Mouse (Mus musculus) spleen, adult 2 months (tissue): Measurements from ENCODE around the gene Lhfp. TPM values are rescaled to one million over a fixed set of nuclear protein-coding genes. Genes with fewer than 3 reads are reported as not detected.

ENCODE experiments used
- DNase-seq, 2 experiments: peaks; one replicate each; pipeline versions ENCODE4 v3.0.0 to v3.0.0-alpha.2; 2012 to 2021; ENCODE audit warnings: low spot score in 2 of 2, low read depth in 1 of 2
- H3K27ac ChIP-seq: fragments of 200-500 bp; 2 replicates; pipeline ENCODE4 v1.5.1; 2012; ENCODE audit warnings: low read length, inconsistent platforms; ENCODE audit not compliant: insufficient read depth
- H3K27me3 ChIP-seq: fragments of 200-500 bp; 2 replicates; pipeline ENCODE4 v1.6.1; 2012; ENCODE audit warnings: mild to moderate bottlenecking, moderate library complexity, low read length, inconsistent platforms; ENCODE audit not compliant: control insufficient read depth, insufficient read depth
- H3K36me3 ChIP-seq: fragments of 200-500 bp; 2 replicates; pipeline ENCODE4 v1.6.1; 2012; ENCODE audit warnings: mild to moderate bottlenecking, low read length, inconsistent platforms; ENCODE audit not compliant: control insufficient read depth, insufficient read depth
- H3K4me1 ChIP-seq: fragments of 200-500 bp; 2 replicates; pipeline ENCODE4 v1.6.1; 2011; ENCODE audit warnings: inconsistent platforms; ENCODE audit not compliant: control insufficient read depth, insufficient read depth, insufficient read length
- H3K4me3 ChIP-seq: fragments of 200-500 bp; 2 replicates; pipeline ENCODE4 v1.5.1; 2011; ENCODE audit warnings: mild to moderate bottlenecking, inconsistent platforms; ENCODE audit not compliant: insufficient read depth, insufficient read length; ENCODE audit errors: extremely low read depth
- CTCF ChIP-seq: fragments of 200-500 bp; IDR thresholded peaks from 2 replicates; pipeline ENCODE4 v1.5.1; 2011; ENCODE audit warnings: mild to moderate bottlenecking, inconsistent platforms; ENCODE audit not compliant: insufficient read depth, insufficient read length, insufficient replicate concordance; ENCODE audit errors: extremely low read depth
- POLR2A ChIP-seq: fragments of 200-500 bp; IDR thresholded peaks from 2 replicates; pipeline ENCODE4 v1.6.1; 2011; ENCODE audit warnings: low read depth, low read length, inconsistent platforms
- WGBS: fragments of 180-500 bp; shearing (Covaris S2); methylation state at CpG from one replicate; pipeline ENCODE4 v1.1.7; 2018; 5-methylcytosine and 5-hydroxymethylcytosine counted together
- polyA plus RNA-seq: library from polyadenylated mRNA; depleted of rRNA; stranded (reverse); fragments of >200 nt; gene quantifications from 2 replicates; pipeline ENCODE4 v1.2.3, GENCODE M21; 2012

Gene Lhfp
- polyA plus RNA-seq, 1 experiment = 88.7 TPM

GRCm38 (mm10) chr3:53029046-53029445 lies 12.3 kb upstream of the Lhfp start:
- Histone ChIP-seq H3K4me1 (no peaks in the 10 kb centered on the region; the same call in 1 of the 2 replicates), H3K4me3 (no peak overlapping the region), H3K27me3 (no peaks in the 10 kb centered on the region), H3K27ac (no peak overlapping the region), H3K36me3 (no peaks in the 10 kb centered on the region)
- 20% methylated on average over 7 of the region's 7 CpGs for WGBS
- DNase-seq = peak; percentile 41 to 56
- TF ChIP-seq POLR2A (no peak), CTCF (peak; percentile 66; the same call in 1 of the 2 replicates)

GRCm38 (mm10) chr3:53031586-53031985 lies 9.7 kb upstream of the Lhfp start:
- 73% methylated on average over 6 of the region's 6 CpGs for WGBS
- H3K4me3 ChIP-seq = no peak overlapping the region
- TF ChIP-seq POLR2A (no peak), CTCF (no peak)
- H3K27me3 ChIP-seq = no peaks in the 10 kb centered on the region
- DNase-seq = no peak
- H3K4me1 ChIP-seq = no peaks in the 10 kb centered on the region; the same call in 1 of the 2 replicates
- no peaks in the 10 kb centered on the region for H3K36me3 ChIP-seq
- H3K27ac ChIP-seq = no peak overlapping the region

- Histone ChIP-seq H3K27me3 (no peaks in the 10 kb centered on the region), H3K4me3 (no peak overlapping the region), H3K36me3 (no peaks in the 10 kb centered on the region), H3K4me1 (no peaks in the 10 kb centered on the region; the same call in 1 of the 2 replicates), H3K27ac (peak overlapping the region; percentile 68; the same call in 1 of the 2 replicates)
- WGBS = 47% methylated on average over 5 of the region's 5 CpGs
- TF ChIP-seq POLR2A (no peak), CTCF (no peak)
- no peak for DNase-seq
These were observed 8.9 kb upstream of the Lhfp start for GRCm38 (mm10) chr3:53032432-53032831.

- Histone ChIP-seq H3K4me1 (no peaks in the 10 kb centered on the region; the same call in 1 of the 2 replicates), H3K4me3 (no peak overlapping the region), H3K27me3 (no peaks in the 10 kb centered on the region), H3K27ac (no peak overlapping the region), H3K36me3 (no peaks in the 10 kb centered on the region)
- TF ChIP-seq CTCF = no peak
- TF ChIP-seq POLR2A = no peak
- WGBS = 21% methylated on average over 3 of the region's 3 CpGs
- DNase-seq = no peak
These were observed 7.9 kb upstream of the Lhfp start for GRCm38 (mm10) chr3:53033448-53033847.

GRCm38 (mm10) chr3:53036076-53036475 lies 5.3 kb upstream of the Lhfp start:
- Histone ChIP-seq H3K27me3 (peaks cover 3% of the 10 kb centered on the region; the same call in 1 of the 2 replicates), H3K4me1 (no peaks in the 10 kb centered on the region; the same call in 1 of the 2 replicates), H3K36me3 (no peaks in the 10 kb centered on the region), H3K4me3 (no peak overlapping the region), H3K27ac (no peak overlapping the region)
- 32% methylated on average over 5 of the region's 5 CpGs for WGBS
- no peak for DNase-seq
- TF ChIP-seq POLR2A (no peak), CTCF (no peak)

GRCm38 (mm10) chr3:53036941-53037340 lies 4.4 kb upstream of the Lhfp start:
- 60% methylated on average over 7 of the region's 7 CpGs for WGBS
- Histone ChIP-seq H3K27me3 (peaks cover 9% of the 10 kb centered on the region), H3K4me3 (no peak overlapping the region), H3K27ac (no peak overlapping the region), H3K4me1 (peaks cover 4% of the 10 kb centered on the region), H3K36me3 (no peaks in the 10 kb centered on the region)
- TF ChIP-seq CTCF (no peak), POLR2A (no peak)
- no peak for DNase-seq

GRCm38 (mm10) chr3:53038913-53039312 lies 2.4 kb upstream of the Lhfp start:
- Histone ChIP-seq H3K27ac (no peak overlapping the region), H3K4me1 (peaks cover 4% of the 10 kb centered on the region; the same call in 1 of the 2 replicates), H3K4me3 (no peak overlapping the region), H3K36me3 (no peaks in the 10 kb centered on the region), H3K27me3 (peaks cover 12% of the 10 kb centered on the region)
- 75% methylated on average over 5 of the region's 5 CpGs for WGBS
- TF ChIP-seq POLR2A = no peak
- TF ChIP-seq CTCF = no peak
- no peak for DNase-seq
